Mouse (Mus musculus) frontal cortex, postnatal 36 days (tissue): ENCODE results near the gene Ppil2.
A peak's percentile ranks its signal among the peaks of the same experiment; 100 is the strongest.

Source experiments
- DNase-seq, 2 experiments: peaks; one replicate each; pipeline ENCODE4 v3.0.0; 2022; ENCODE audit warnings: low spot score in 2 of 2

The Ppil2 gene

DNA sequence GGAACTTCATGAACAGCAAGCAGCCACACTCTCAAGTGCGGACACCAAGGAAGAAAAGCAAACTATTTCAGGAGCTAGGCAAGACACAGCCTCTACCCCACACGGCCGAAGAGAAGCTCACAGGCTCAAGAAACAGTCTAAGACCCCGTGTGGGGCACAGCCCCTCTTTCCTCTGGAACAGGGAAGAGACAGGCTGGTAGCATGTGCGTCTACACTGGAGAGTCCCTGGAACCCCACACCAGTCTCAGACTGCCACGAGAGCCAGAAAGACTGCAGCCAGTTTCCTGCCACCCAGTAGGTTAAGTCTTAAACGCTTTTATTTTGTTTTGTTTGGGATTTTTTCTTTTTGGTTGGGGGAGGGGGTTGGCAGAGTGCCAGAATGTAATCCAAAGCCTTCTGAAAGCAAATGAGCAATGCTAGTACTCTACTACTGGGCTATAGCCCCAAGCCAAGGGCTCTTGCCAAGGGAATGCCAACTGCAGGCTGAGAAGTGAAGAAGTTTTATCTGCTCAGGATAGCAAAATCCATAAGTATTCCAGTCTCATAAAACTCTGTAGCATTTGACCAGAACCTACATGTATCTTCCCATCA, 8.3 kb downstream of the Ppil2 start:
- DNase-seq, result no peak

DNA sequence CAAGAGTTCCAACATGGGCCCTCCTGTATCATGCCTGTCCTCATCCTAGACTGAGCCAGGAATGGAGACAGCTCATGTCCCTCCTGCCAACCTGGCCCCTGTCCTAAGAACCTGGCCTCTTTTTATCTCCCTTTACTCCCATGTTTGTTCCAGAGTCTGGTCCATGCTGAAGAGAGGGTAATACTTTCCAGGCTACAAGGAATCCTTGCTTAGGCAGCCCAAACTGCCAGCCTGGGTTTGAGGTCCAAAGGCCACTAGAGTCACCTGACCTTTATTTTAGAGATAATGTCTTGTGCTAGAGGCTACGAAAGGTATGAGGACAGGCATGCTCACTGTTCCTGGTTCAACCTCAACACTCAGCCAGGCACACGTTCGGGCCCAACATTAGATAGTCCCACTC, 14.1 kb downstream of the Ppil2 start:
- DNase-seq, result no peak

DNA sequence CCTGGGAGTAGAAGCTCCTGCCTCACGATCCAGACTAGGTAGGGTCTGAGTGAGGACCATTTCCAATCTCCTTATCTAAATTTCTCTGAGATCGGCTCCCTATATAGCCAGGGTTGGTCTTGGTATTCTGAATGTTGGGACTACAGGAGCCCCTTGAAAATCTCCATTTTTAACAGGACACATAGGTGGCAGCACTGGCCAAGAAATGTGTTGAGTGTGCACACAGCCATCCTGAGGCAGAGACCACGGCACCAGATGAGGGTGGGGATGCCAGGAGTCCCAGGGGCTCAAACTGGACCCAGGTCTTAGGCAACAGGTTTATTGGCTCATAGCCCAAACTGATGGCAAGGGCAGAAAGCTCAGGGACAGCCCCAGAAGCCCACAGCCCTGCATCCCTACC, 22.7 kb downstream of the Ppil2 start:
- no peak for DNase-seq

DNA sequence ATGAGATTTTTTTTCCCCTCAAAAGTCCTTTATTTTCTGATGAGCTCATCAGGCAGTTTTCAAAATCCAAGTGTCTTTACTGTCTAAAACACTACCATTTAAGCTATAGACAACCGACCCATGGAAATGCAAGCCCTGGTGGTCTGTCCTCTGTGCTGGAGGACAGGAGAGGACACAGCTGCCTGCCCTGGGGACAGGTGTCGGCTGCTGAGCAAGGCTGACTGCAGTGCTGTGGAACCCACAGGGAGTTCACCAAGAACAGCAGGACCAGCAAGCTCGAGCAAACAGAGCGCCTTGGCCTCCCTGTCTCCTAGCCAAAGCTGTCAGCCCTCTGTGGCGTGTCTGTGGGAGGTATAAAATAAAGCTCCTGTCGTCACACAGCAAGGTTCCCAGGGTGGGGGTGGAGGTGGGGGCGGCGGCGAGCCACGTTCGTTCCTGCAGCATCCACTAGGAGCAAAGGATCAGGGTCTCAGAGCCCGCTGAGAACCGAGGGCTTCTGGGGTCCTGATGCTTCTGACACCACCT, 24.3 kb downstream of the Ppil2 start:
- DNase-seq, result peak in 1 of 2 experiments; percentile 54

DNA sequence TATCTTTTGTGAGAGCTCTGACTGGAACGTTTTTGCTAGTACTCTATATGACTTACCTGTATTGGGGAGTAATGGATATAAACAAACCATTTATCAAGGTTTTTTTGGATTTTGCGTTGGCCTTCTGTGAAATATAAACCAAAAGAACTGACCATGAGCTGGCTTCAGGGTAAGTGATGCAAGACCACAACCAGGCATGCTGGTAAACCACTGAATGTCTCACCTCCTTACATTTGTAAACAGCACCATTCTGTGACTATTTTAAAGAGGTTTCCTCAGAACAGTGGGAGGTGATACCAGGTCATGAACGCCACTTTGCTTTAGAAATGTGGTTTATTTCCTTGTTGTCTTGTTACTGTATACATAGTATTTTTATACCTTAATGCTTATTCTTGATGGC, 24.8 kb downstream of the Ppil2 start:
- no peak for DNase-seq

DNA sequence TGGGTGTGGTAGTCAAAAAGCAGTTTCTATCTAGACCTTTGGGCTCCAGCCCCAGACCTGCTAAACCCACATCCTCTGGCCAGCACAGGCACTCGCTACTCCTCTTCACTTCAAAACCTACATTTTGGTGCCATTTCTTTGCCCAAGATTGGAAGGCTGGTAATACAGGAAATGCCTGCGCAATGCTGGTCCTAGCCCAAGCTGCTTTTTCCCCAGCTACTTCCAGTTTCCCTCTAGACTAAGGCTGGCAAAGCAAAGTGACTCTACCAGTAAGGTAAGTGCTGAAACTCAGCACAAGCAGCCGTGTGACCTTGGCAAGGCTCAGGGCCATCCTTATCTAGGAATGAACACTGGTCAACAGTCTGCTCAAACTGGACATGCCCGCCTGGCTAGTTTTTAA, 25.4 kb downstream of the Ppil2 start:
- DNase-seq, result no peak

DNA sequence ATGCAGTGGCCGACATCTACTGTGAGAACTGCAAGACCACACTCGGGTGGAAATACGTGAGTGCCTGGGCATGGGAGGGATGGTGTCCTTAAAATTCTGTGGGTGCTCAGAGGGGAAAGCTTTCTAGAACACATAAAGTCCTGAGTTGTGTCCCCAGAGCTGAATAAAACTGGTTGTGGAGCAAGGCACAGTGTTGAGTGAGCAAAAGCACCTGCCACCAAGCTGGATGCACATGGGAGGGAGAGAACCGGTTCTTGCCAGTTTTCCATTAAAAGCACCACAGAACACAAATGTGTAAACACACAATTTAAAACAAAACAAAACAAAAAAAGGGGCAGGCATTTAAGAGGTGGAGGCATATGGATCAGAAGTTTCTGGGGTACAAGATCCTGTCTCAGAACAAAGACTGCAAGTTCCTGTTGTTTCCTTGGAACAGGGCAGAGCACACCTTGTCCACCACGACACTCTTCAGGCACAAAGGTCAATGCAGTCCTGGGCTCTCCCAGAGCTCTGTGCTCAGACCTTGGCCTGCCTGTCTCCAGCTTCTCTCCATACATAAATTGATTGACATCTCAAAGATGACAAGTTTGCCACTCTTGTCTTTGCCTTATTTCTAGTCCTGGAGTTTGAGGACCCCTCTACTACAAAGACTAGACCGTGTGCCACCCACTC, 28.8 kb downstream of the Ppil2 start:
- no peak for DNase-seq

DNA sequence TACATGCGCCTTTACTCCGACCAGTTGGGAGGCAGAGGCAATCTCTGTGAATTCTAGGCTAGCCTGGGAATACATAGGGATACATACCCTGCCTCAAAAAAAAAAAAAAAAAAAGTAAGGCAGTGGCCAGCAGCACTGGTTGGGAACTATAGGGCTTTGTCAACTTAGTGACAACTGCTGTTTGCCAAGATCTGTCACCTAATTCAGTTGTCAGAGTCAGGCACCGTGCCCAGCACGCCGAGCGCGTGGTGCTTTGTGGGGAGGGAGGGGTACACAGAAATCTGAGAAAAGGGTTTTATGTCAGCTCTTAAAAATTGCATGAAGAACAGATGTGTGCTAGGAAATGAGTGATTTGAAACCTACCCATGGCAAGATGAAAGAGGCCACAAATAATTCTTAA, 33.0 kb downstream of the Ppil2 start:
- DNase-seq, result peak in 1 of 2 experiments; percentile 54

DNA sequence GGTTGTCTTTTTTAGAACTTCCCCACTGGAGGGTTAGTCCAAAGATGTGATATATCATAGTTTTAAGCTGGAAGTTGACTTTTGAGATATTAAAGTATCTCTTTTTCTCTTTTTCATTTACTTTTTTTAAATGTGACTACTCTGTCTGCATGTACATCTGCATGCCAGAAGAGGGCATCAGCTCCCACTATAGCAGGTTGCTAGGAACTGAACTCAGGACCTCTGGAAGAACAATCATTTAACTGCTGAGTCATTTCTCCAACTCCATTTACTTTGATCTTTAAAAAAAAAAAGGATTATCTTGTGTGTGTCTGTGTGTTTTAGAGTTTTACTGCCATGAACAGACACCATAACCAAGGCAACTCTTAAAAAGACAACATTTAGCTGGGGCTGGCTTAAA, 34.2 kb downstream of the Ppil2 start:
- DNase-seq, result no peak

DNA sequence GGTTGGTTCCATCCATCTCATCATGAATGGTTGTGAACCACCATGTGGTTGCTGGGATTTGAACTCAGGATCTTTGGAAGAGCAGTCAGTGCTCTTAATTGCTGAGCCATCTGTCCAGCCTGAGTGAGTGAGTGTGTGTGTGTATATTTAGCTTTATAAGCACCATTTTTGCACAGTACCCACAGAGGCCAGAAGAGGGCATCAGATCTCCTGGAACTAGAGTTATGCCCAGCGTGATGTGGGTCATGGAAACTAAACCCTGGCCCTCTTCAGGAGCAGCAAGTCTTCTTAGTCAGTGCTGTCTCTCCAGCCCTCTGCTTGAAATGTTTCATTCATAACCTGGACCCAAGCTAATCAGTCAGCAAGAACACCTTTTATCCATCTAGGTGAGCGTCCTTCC, 34.8 kb downstream of the Ppil2 start:
- no peak for DNase-seq

DNA sequence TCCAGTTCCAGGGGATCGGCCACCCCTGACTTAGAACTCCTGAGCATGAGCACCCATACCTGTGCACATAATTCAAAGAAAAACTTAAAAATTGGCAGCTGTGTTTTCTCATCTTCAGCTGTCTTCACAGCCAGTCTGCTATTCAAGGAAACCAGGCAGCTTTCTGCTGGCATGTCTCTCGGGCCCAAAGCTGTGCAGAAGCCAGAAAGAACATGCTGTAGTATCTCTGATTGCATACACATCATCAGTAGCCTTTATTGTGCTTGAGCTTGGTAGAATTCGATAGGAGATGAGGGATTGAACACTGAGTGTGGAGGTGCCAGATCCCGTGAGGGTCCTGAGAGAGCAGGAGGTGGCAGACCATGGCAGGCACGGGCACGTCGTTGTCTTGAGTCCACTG, 38.1 kb downstream of the Ppil2 start:
- no peak for DNase-seq

DNA sequence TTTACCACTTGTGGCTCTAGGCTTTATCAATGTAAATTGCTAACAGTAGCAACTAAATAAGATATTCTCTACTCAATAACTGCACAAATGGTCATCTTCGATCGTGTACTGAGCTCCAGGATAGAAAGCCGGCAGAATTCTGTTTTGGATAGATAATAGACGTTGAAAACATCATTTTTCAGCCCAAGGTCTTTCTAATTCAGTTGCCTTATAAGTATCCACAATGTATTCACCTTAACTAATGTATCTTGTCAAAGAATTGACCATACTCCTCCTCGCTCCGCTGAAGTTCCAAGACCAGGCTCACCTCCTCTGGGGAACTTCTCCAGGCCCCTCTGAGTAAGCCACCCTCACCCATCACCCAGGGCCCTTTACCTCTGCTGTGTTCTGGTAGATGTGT, 40.3 kb downstream of the Ppil2 start:
- DNase-seq, result no peak

DNA sequence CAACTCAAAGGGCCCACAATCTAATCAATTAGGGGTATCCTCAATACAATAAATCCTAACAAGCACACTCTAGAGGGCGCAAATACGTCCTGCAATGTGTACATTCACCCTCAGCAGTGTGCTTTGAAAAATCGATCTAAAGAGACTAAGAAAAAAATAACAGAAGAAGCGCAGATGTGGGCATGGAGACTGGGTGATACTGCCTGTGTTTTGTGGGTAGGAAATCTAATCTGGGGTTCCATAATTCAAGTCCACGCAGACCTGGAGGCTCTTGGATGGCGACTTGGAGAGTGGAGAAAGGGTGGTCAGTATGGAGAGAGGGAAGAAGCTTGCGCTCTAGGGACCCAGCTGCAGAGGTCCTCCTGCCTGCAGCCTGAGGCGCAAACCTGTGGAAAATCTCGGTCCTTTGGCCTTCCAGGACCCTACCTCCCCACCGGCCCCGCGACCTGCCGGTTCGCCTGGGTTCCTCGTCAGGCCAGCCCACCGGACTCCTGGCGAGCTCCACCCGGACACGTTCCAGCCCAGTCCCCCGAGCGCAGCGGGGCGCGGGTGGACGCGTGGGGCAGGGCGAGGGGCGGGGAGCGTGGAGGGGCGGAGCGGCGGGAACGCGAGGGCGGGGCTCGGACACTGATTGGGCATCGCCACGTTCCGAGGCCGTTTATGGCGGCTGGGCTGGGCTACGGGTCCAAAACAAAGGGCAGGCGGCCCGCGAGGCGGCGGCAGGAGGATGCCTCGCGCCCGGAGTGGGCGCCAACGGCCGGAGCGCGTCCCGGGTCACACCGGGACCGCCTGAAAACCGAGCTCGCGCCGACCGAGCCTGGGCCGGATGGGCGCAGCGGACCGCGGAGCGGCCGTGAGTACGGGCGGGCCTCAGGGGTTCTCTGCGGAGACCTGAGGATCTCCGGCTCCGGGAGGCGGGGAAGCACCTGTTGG, 41.3 kb downstream of the Ppil2 start, which contains the start of gene Ypel1:
Gene Ypel1, plus strand, starts transcription at position 186 of the 933 bp plus-strand sequence.
- peak; percentile 86 to 87 for DNase-seq

DNA sequence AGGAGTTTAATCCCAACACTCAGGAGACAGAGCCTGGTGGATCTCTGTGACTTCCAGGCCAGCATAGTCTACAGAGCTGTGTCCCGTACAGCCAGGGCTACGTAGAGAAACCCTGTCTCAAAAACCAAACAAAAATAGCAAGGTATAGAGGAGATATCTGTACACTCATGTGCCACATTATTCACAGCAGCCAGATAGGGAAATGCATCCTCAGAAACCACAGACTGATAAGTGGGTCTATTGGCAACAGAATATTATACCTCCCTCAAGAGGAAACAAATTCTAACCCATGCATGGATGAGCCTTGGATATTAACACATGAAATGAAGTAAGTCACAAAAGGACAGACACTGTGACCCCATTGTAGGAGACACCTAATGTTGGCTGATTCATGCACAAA, 43.5 kb downstream of the Ppil2 start:
- no peak for DNase-seq

DNA sequence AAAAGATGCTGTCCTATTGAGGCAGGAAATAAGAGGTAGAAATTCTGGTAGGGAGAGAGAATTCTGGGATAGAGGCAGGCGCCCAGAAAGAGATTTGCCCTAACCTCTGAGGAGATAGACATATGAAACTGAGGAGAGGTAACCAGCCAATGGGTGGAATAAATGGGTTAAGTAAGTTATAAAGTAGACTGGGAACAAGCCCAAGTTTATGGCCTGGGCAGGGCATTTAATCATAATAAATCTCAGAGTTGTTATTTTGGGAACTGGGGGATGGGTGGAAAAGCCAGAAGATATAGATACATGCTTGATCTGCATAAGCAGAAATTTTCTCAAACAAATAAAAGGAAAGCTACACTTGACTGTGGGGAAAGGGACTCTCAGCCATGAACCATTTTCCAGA, 48.7 kb downstream of the Ppil2 start:
- DNase-seq, result no peak

DNA sequence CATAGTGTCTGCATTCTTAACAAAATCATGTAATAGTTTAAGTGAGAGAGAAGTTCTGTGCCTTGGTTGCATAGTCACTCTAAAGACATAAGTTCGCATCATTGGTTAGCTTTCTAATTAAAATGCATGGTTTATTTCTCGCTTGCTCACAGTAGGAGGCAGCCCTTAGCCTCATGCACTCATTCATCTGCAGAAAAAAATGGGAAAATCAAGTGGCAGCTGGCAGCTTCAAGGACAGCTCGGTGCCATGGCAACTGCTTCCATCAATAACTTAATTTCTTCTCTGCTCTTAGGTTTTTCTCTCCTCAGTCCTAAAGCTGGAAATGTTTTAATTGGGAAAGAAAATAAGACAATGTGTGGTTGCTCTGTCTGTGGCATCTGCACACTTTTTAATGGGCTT, 55.5 kb downstream of the Ppil2 start:
- peak in 1 of 2 experiments; percentile 79 for DNase-seq

DNA sequence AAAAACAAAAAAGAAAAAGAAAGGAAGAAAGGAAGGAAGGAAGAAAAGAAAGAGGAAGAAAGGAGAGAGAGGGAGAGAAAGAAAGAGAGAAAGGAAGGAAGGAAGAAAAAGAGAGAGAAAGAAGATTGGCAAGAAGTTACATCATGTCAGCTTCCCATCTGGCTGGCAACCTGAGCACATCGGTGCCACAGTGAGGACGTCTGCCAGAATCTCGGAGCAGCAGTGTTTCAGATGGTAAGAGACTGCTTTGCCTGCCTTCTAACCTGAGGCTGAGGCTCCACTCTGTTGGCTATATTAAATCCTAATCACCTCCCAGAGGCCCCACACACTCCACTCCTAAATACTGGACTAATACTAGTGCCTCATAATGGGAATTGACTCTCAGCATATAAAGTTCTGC, 57.2 kb downstream of the Ppil2 start:
- no peak for DNase-seq

DNA sequence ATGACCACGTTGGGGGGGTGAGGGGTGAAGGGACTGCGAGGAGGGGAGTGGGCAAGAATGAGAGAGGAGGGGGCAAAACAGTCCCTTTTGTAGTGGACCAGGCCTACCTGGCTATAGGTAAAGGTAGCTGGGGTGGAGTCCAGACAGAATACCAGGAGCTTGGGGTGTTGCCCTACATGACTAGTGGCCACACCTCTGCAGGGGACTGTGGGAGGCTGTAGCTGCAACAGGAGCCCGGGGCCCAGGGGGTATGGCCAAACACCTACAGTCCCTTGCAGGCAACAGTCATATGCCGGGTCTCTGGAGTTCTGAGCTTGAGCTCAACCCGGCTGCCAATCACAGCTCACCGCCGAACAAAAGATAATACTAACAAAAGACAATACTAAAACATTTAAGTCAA, 59.0 kb downstream of the Ppil2 start:
- no peak for DNase-seq

DNA sequence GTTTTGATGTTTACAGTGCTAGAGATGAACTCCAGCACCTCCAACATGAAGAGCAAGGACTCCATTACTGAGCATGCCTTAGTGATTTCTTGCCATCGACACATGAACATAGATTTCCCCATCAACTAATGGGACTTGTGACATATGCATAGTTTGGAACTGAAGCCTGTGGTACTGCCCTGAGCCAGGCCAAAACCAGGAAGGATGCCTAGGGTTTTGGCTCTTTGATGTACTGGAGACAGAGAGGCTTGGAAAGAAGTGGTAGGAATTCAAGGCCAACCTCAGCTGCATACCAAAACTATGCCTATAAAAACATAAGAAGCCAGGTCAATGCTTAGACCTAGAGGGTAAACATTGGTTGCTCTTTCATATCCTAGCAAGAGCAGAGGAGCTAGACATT, 61.2 kb downstream of the Ppil2 start:
- no peak for DNase-seq

DNA sequence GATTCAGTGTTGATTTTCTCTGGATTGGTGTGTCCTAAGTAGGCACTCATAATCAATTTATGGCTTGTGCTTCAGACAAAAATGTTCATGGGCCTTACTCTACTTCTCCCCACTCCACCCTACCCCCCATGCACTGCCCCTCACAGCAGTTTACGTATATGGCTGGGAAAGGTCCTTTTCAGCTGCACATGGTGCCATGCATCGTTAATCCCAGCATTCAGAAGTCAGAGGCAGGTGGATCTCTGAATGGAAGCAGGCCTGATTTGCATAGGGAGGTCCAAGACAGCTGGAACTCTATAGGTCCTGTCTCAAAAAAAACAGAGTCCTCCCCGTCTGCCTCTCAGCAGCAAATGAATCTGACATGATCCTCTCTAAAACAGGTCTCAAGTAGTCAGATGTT, 65.8 kb downstream of the Ppil2 start:
- no peak for DNase-seq

DNA sequence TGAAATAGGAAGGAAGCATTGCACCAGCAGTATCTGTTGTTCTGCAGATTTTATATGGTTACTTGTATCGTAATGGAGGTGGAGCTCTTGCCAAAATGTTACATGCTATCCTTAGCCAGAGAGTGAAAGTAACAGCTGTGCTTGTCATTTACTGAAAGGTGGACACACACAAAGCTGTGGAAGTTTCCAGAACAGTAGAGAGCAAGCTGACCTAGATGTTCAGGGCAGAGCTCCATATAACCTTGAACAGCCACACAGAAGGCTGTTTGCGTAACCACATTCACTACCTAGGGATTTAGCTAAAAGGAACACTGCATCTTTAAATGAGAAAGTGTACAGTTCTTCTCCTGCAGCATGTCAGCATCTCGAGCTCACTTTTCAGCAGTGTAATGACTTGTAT, 66.7 kb downstream of the Ppil2 start:
- peak in 1 of 2 experiments; percentile 48 for DNase-seq

DNA sequence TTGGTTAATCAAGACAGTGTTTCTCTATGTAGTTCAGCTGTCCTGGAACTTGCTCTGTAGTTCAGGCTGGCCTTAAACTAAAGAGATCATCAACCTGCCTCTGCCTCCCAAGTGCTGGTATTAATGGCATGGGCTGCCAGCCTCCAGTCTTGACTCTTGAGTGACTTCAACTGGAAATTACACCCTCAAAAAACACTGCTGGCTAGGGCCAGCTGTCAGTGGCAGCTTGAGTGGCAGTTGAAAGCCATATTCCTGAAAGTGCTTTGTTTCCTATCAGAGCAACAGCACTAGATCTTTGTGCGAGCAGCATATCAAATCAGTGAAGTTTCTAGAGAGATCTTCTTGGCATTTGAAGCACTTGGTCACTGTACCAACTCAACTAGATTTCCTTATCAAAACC, 69.6 kb downstream of the Ppil2 start:
- DNase-seq, result no peak

DNA sequence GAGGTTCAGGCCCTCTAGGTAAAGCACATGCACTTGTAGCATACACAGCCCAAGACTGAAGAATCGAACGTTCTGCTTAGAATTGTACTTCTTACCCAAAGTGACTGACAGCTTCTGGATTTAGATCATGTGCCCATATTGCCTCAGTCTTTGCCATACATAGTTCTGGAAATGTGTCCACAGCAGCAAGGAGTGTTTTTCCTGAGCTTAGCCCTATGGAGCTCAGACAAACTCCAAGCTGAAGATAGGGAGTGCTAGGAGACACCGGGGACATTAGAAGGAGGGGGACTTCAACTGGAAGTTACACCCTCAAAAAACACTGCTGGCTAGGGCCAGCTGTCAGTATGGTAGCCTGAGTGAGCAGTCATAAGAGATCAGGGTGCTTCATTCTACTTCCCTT, 70.3 kb downstream of the Ppil2 start:
- no peak for DNase-seq
